Mouse (Mus musculus) WW6 (cell line): ENCODE results near the gene Vmn2r97.
"Not testable (repeated sequence)": the region's sequence is repeated elsewhere in the genome, so short reads cannot be mapped to it uniquely, and the experiment has no call there.

ENCODE experiments used
- DNase-seq: peaks from one replicate; pipeline ENCODE4 v3.0.0-alpha.2; 2013; ENCODE audit warnings: low read depth, low spot score

The Vmn2r97 gene

GRCm38 (mm10) chr17:18914000-18914399, at the start of gene Vmn2r97:
Gene Vmn2r97, plus strand, starts transcription at chr17:18914300.
- DNase-seq, result not testable (repeated sequence)

- not testable (repeated sequence) for DNase-seq
Observed at GRCm38 (mm10) chr17:18882436-18882835, 31.7 kb upstream of the Vmn2r97 start.

GRCm38 (mm10) chr17:18889745-18890329, 24.3 kb upstream of the Vmn2r97 start:
- no peak for DNase-seq

GRCm38 (mm10) chr17:18957800-18958199, 43.7 kb downstream of the Vmn2r97 start:
- not testable (repeated sequence) for DNase-seq

GRCm38 (mm10) chr17:18968371-18969275, 54.5 kb downstream of the Vmn2r97 start:
- no peak for DNase-seq
